Mouse (Mus musculus) heart, postnatal 0 days (tissue): Measurements from ENCODE around the gene Hamp.

Experiments used
- CTCF ChIP-seq: IDR thresholded peaks from 2 replicates; pipeline ENCODE4 v1.5.1; 2016; ENCODE audit warnings: antibody characterized with exemption, control low read depth, low read depth
- EP300 ChIP-seq: IDR thresholded peaks from 2 replicates; pipeline ENCODE4 v1.6.1; 2016; ENCODE audit warnings: antibody characterized with exemption, low read depth

DNA sequence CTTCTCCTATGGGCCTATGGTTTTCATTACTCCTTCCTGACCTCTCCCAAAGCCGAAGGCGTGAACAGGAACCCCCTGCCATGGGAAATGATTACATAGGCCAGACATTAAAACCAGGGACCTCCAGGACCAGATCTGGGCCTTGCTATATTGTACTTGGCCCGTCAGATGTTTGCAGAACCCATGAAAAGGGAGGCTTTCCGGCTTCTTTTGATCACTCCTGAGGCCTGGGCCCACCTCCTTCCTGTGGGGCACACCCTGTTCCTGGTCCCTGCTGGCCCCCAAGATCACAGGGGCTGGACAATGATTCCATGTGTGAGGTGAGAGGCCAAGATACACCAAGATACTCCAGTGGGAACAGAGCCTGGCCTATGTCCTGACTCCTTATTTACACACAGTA is 25.3 kb upstream of the Hamp start:
- TF ChIP-seq CTCF, result no peak
- TF ChIP-seq EP300, result no peak
